Mouse (Mus musculus): Measurements from ENCODE around the gene Gm21188.
"Not testable (repeated sequence)": the region's sequence is repeated elsewhere in the genome, so short reads cannot be mapped to it uniquely, and the experiment has no call there.

The Gm21188 gene

GRCm38 (mm10) chr13:120052085-120052484 is at the start of gene Gm21188:
Gene Gm21188, minus strand, starts transcription at chr13:120052194.
- not testable (repeated sequence) for DNase-seq (ENCODE audit: low read depth, low spot score)

GRCm38 (mm10) chr13:120099327-120099726 is 47.3 kb upstream of the Gm21188 start:
- DNase-seq (ENCODE audit: low read depth, low spot score), result not testable (repeated sequence)

- not testable (repeated sequence) for DNase-seq (ENCODE audit: low read depth, low spot score)
These were observed 44.9 kb upstream of the Gm21188 start for GRCm38 (mm10) chr13:120096938-120097256.

- not testable (repeated sequence) for DNase-seq (ENCODE audit: low read depth, low spot score)
These were observed 44.4 kb upstream of the Gm21188 start for GRCm38 (mm10) chr13:120096241-120096937.

GRCm38 (mm10) chr13:120092950-120093349 is 41.0 kb upstream of the Gm21188 start:
- DNase-seq (ENCODE audit: low read depth, low spot score), result not testable (repeated sequence)

- not testable (repeated sequence) for DNase-seq (ENCODE audit: low read depth, low spot score)
These were observed 27.6 kb upstream of the Gm21188 start for GRCm38 (mm10) chr13:120079644-120080043.

GRCm38 (mm10) chr13:120070878-120071277 is 18.9 kb upstream of the Gm21188 start:
- DNase-seq (ENCODE audit: low read depth, low spot score), result not testable (repeated sequence)

- DNase-seq (ENCODE audit: low read depth, low spot score), result not testable (repeated sequence)
These were observed 18.1 kb upstream of the Gm21188 start for GRCm38 (mm10) chr13:120070012-120070598.

GRCm38 (mm10) chr13:120063439-120064089 is 11.6 kb upstream of the Gm21188 start:
- not testable (repeated sequence) for DNase-seq (ENCODE audit: low read depth, low spot score)

GRCm38 (mm10) chr13:120062903-120063302 is 10.9 kb upstream of the Gm21188 start:
- not testable (repeated sequence) for DNase-seq (ENCODE audit: low read depth, low spot score)

GRCm38 (mm10) chr13:120048608-120049007 is 3.4 kb downstream of the Gm21188 start:
- DNase-seq (ENCODE audit: low read depth, low spot score), result not testable (repeated sequence)

- DNase-seq (ENCODE audit: low read depth, low spot score), result not testable (repeated sequence)
These were observed 3.8 kb downstream of the Gm21188 start for GRCm38 (mm10) chr13:120048186-120048585.

GRCm38 (mm10) chr13:120046422-120047209 is 5.4 kb downstream of the Gm21188 start:
- DNase-seq (ENCODE audit: low read depth, low spot score), result not testable (repeated sequence)

GRCm38 (mm10) chr13:120041145-120041544 is 10.8 kb downstream of the Gm21188 start:
- DNase-seq (ENCODE audit: low read depth, low spot score), result not testable (repeated sequence)

- DNase-seq (ENCODE audit: low read depth, low spot score), result not testable (repeated sequence)
These were observed 14.1 kb downstream of the Gm21188 start for GRCm38 (mm10) chr13:120037881-120038280.

GRCm38 (mm10) chr13:120036577-120037115 is 15.3 kb downstream of the Gm21188 start:
- not testable (repeated sequence) for DNase-seq (ENCODE audit: low read depth, low spot score)

GRCm38 (mm10) chr13:120035151-120035550 is 16.8 kb downstream of the Gm21188 start:
- DNase-seq (ENCODE audit: low read depth, low spot score), result not testable (repeated sequence)

GRCm38 (mm10) chr13:120034637-120035036 is 17.4 kb downstream of the Gm21188 start:
- DNase-seq (ENCODE audit: low read depth, low spot score), result not testable (repeated sequence)

- peak; percentile 59 for DNase-seq (ENCODE audit: low read depth, low spot score)
These were observed 18.3 kb downstream of the Gm21188 start for GRCm38 (mm10) chr13:120033516-120034190.

- DNase-seq (ENCODE audit: low read depth, low spot score), result not testable (repeated sequence)
These were observed 20.3 kb downstream of the Gm21188 start for GRCm38 (mm10) chr13:120031676-120032075.

- DNase-seq (ENCODE audit: low read depth, low spot score), result not testable (repeated sequence)
These were observed 24.6 kb downstream of the Gm21188 start for GRCm38 (mm10) chr13:120027368-120027767.

Data from mesoderm, embryonic 11.5 days (tissue).